Mouse (Mus musculus) stomach, postnatal 0 days (tissue): ENCODE measurements at regions not wholly inside any gene's neighbourhood (a gene's known extent, or its start where the extent isn't known, plus 50 kb on each side); places are given as distances from the start of the nearest gene placed in this dataset.

Source experiments
- CTCF ChIP-seq: IDR thresholded peaks from 2 replicates; pipeline ENCODE4 v1.5.1; 2016; ENCODE audit warnings: antibody characterized with exemption, low read depth, mild to moderate bottlenecking, moderate library complexity
- EP300 ChIP-seq: optimal IDR thresholded peaks from 2 replicates; pipeline ENCODE3; 2016; ENCODE audit warnings: antibody characterized with exemption

GRCm38 (mm10) chr19:21193461-21193860, 78.6 kb upstream of the Zfand5 start:
- TF ChIP-seq EP300 = no peak
- TF ChIP-seq CTCF = no peak
